Mouse (Mus musculus) heart, embryonic 16.5 days (tissue): ENCODE data around the gene Fam83g. TPM values are rescaled to one million over a fixed set of nuclear protein-coding genes. Genes with fewer than 3 reads are reported as not detected.

ENCODE experiments used
- ATAC-seq: fragments of 200-750 bp; cut with Nextera tagmentation; replicated peaks from 2 replicates; pipeline ENCODE4 v1.8.0; 2017; ENCODE audit warnings: moderate number of reproducible peaks; ENCODE audit not compliant: insufficient read depth, low FRiP score; ENCODE audit errors: extremely low read depth
- H3K27ac ChIP-seq: fragments of 300-500 bp; sonication (generic); 2 replicates; pipeline ENCODE4 v1.5.1; 2014; ENCODE audit warnings: mild to moderate bottlenecking, low read length, control low read depth, moderate library complexity
- H3K27me3 ChIP-seq: fragments of 300-500 bp; sonication (generic); 2 replicates; pipeline ENCODE4 v1.6.1; 2014; ENCODE audit warnings: low read length, mixed read lengths; ENCODE audit not compliant: control insufficient read depth, insufficient read depth
- H3K36me3 ChIP-seq: fragments of 300-500 bp; sonication (generic); 2 replicates; pipeline ENCODE4 v1.6.1; 2014; ENCODE audit not compliant: control insufficient read depth, insufficient read depth
- H3K4me1 ChIP-seq: fragments of 300-500 bp; sonication (generic); 2 replicates; pipeline ENCODE4 v1.6.1; 2014; ENCODE audit warnings: low read length, mixed read lengths; ENCODE audit not compliant: control insufficient read depth, insufficient read depth
- H3K4me2 ChIP-seq: fragments of 300-500 bp; sonication (generic); 2 replicates; pipeline ENCODE4 v1.6.1; 2014; ENCODE audit warnings: low read depth, mild to moderate bottlenecking, control low read depth, low read length
- H3K4me3 ChIP-seq: fragments of 300-500 bp; sonication (generic); 2 replicates; pipeline ENCODE4 v1.5.1; 2014; ENCODE audit warnings: mild to moderate bottlenecking, control low read depth, low read length
- H3K9ac ChIP-seq: fragments of 300-500 bp; sonication (generic); 2 replicates; pipeline ENCODE4 v1.6.1; 2014; ENCODE audit warnings: low read length, control low read depth
- H3K9me3 ChIP-seq: fragments of 300-500 bp; sonication (generic); replicated peaks from 2 replicates; pipeline ENCODE4 v1.6.1; 2016; ENCODE audit warnings: low read length; ENCODE audit not compliant: control insufficient read depth
- WGBS: fragments of 180-500 bp; shearing (Covaris S2); extraction: QIAGEN DNeasy Blood & Tissue Kit; methylation state at CpG from one replicate; pipeline ENCODE4 v1.1.7; 2014; 5-methylcytosine and 5-hydroxymethylcytosine counted together
- polyA plus RNA-seq: library from polyadenylated mRNA; unstranded; fragments of >200 nt; fragmentation: Nextera tagmentation; extraction: Ambion mirVana; gene quantifications from 2 replicates; pipeline ENCODE4 v1.2.1, GENCODE M21; 2015

Fam83g gene
- polyA plus RNA-seq, 1 experiment from 2014 or later = 1.5 TPM

GRCm38 (mm10) chr11:61737290-61737689 is 53.4 kb downstream of the Fam83g start:
- Histone ChIP-seq H3K4me1 (no peaks in the 10 kb centered on the region), H3K27ac (no peak overlapping the region), H3K9ac (no peak overlapping the region), H3K36me3 (peaks cover 51% of the 10 kb centered on the region), H3K27me3 (no peaks in the 10 kb centered on the region), H3K4me2 (no peak overlapping the region), H3K9me3 (0 out of 2 replicates have a peak, but pooled peaks cover 3% of the 10 kb centered on the region), H3K4me3 (no peak overlapping the region)
- 88% methylated on average over 1 of the region's 1 CpGs for WGBS
- ATAC-seq = no peak

GRCm38 (mm10) chr11:61740500-61740899 is 56.6 kb downstream of the Fam83g start:
- Histone ChIP-seq H3K27ac (no peak overlapping the region), H3K9me3 (0 out of 2 replicates have a peak, but pooled peaks cover 3% of the 10 kb centered on the region), H3K36me3 (peaks cover 49% of the 10 kb centered on the region), H3K4me3 (no peak overlapping the region), H3K27me3 (no peaks in the 10 kb centered on the region), H3K4me2 (no peak overlapping the region), H3K9ac (no peak overlapping the region), H3K4me1 (no peaks in the 10 kb centered on the region)
- WGBS = 88% methylated on average over 1 of the region's 1 CpGs
- no peak for ATAC-seq

GRCm38 (mm10) chr11:61743768-61744167 is 59.9 kb downstream of the Fam83g start:
- Histone ChIP-seq H3K4me2 (no peak overlapping the region), H3K27me3 (no peaks in the 10 kb centered on the region), H3K9ac (no peak overlapping the region), H3K27ac (no peak overlapping the region), H3K9me3 (no peaks in the 10 kb centered on the region), H3K4me3 (no peak overlapping the region), H3K36me3 (peaks cover 32% of the 10 kb centered on the region), H3K4me1 (no peaks in the 10 kb centered on the region)
- WGBS = 67% methylated on average over 3 of the region's 3 CpGs
- ATAC-seq = no peak

- Histone ChIP-seq H3K4me3 (no peak overlapping the region), H3K4me1 (no peaks in the 10 kb centered on the region), H3K9me3 (no peaks in the 10 kb centered on the region), H3K27ac (no peak overlapping the region), H3K4me2 (no peak overlapping the region), H3K27me3 (no peaks in the 10 kb centered on the region), H3K36me3 (peaks cover 25% of the 10 kb centered on the region), H3K9ac (no peak overlapping the region)
- no peak for ATAC-seq
- 74% methylated on average over 3 of the region's 3 CpGs for WGBS
These were observed 60.6 kb downstream of the Fam83g start for GRCm38 (mm10) chr11:61744460-61744859.

GRCm38 (mm10) chr11:61745781-61746180 is 61.9 kb downstream of the Fam83g start:
- no peaks in the 10 kb centered on the region for H3K9me3 ChIP-seq
- H3K36me3 ChIP-seq = peaks cover 13% of the 10 kb centered on the region
- no peak overlapping the region for H3K27ac ChIP-seq
- no peak overlapping the region for H3K4me2 ChIP-seq
- no peak overlapping the region for H3K9ac ChIP-seq
- no peak for ATAC-seq
- H3K4me3 ChIP-seq = no peak overlapping the region
- no peaks in the 10 kb centered on the region for H3K4me1 ChIP-seq
- H3K27me3 ChIP-seq = no peaks in the 10 kb centered on the region
- WGBS = 92% methylated on average over 9 of the region's 9 CpGs

GRCm38 (mm10) chr11:61747161-61747560 is 63.3 kb downstream of the Fam83g start:
- Histone ChIP-seq H3K9me3 (no peaks in the 10 kb centered on the region), H3K36me3 (peaks cover 18% of the 10 kb centered on the region), H3K27ac (no peak overlapping the region), H3K4me3 (no peak overlapping the region), H3K27me3 (no peaks in the 10 kb centered on the region), H3K4me2 (no peak overlapping the region), H3K4me1 (no peaks in the 10 kb centered on the region), H3K9ac (no peak overlapping the region)
- WGBS = 58% methylated on average over 3 of the region's 3 CpGs
- ATAC-seq = no peak

- no peak overlapping the region for H3K9ac ChIP-seq
- no peaks in the 10 kb centered on the region for H3K4me1 ChIP-seq
- no peak overlapping the region for H3K27ac ChIP-seq
- H3K4me3 ChIP-seq = no peak overlapping the region
- no peaks in the 10 kb centered on the region for H3K9me3 ChIP-seq
- peaks cover 33% of the 10 kb centered on the region for H3K36me3 ChIP-seq
- no peak overlapping the region for H3K4me2 ChIP-seq
- WGBS = 82% methylated on average over 5 of the region's 5 CpGs
- no peak for ATAC-seq
- H3K27me3 ChIP-seq = no peaks in the 10 kb centered on the region
These were observed 67.7 kb downstream of the Fam83g start for GRCm38 (mm10) chr11:61751612-61752011.

- H3K36me3 ChIP-seq = peaks cover 28% of the 10 kb centered on the region
- no peak for ATAC-seq
- 81% methylated on average over 2 of the region's 2 CpGs for WGBS
These were observed 73.3 kb downstream of the Fam83g start for GRCm38 (mm10) chr11:61757151-61757550.

More at GRCm38 (mm10) chr11:61757151-61757550, 73.3 kb downstream of the Fam83g start:
- Histone ChIP-seq H3K9ac (no peak overlapping the region), H3K27me3 (no peaks in the 10 kb centered on the region), H3K9me3 (no peaks in the 10 kb centered on the region), H3K4me3 (no peak overlapping the region), H3K4me1 (peaks cover 5% of the 10 kb centered on the region), H3K27ac (no peak overlapping the region), H3K4me2 (no peak overlapping the region)
